Mouse (Mus musculus): Measurements from ENCODE around the gene Apoa2. TPM values are rescaled to one million over a fixed set of nuclear protein-coding genes. Genes with fewer than 3 reads are reported as not detected.
A peak's percentile ranks its signal among the peaks of the same experiment; 100 is the strongest.

Gene Apoa2
- polyA plus RNA-seq, 1 experiment = 1.8 TPM

GRCm38 (mm10) chr1:171256095-171256818, 31.4 kb downstream of the Apoa2 start:
- Histone ChIP-seq H3K4me3 (ENCODE audit: control insufficient read depth, insufficient read depth, low read length) (no peak overlapping the region), H3K36me3 (ENCODE audit: control insufficient read depth, insufficient read depth, low read length) (no peaks in the 10 kb centered on the region), H3K27me3 (ENCODE audit: control insufficient read depth, insufficient read depth, low read length) (no peaks in the 10 kb centered on the region), H3K27ac (ENCODE audit: control insufficient read depth, insufficient read depth, low read length) (no peak overlapping the region), H3K4me1 (replicated peaks; ENCODE audit: control insufficient read depth, insufficient read depth, low read length) (no peaks in the 10 kb centered on the region)
- TF ChIP-seq POLR2A (IDR thresholded peaks at IDR 0.05; ENCODE audit: control insufficient read depth, extremely low read depth, insufficient read depth, low read length, poor library complexity) (no peak), CTCF (IDR thresholded peaks at IDR 0.05; ENCODE audit: borderline replicate concordance, control insufficient read depth, extremely low read depth, insufficient read depth, low read length, poor library complexity) (no peak)
- DNase-seq = no peak
- WGBS = 97% methylated on average over 24 of the region's 24 CpGs

- peak; percentile 55 for DNase-seq
These were observed 32.2 kb downstream of the Apoa2 start for GRCm38 (mm10) chr1:171256937-171257548.

DNA sequence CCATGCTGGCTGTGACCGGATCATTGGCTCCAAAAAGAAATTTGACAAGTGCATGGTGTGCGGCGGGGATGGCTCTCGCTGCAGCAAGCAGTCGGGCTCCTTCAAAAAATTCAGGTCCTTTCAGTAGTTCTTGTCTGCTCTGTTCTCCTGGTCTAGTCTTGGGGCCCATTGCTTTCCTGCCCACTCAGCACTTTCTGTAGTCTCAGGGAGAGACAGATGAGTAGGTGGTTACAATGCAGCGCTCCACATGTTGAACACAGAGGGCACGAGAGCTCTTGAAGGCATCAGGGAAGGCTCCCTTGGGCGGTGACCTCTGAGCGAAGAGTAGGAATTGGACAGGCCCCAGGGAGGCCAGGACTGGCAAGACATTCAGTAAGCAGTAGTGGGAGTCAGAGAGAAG, 32.9 kb downstream of the Apoa2 start:
- no peaks in the 10 kb centered on the region for H3K27me3 ChIP-seq (ENCODE audit: control insufficient read depth, insufficient read depth, low read length)
- no peaks in the 10 kb centered on the region for H3K36me3 ChIP-seq (ENCODE audit: control insufficient read depth, insufficient read depth, low read length)
- TF ChIP-seq POLR2A (IDR thresholded peaks at IDR 0.05; ENCODE audit: control insufficient read depth, extremely low read depth, insufficient read depth, low read length, poor library complexity) (no peak), CTCF (IDR thresholded peaks at IDR 0.05; ENCODE audit: borderline replicate concordance, control insufficient read depth, extremely low read depth, insufficient read depth, low read length, poor library complexity) (no peak)

More at GRCm38 (mm10) chr1:171256937-171257548, 32.2 kb downstream of the Apoa2 start:
- no peak overlapping the region for H3K27ac ChIP-seq (ENCODE audit: control insufficient read depth, insufficient read depth, low read length)
- 66% methylated on average over 15 of the region's 15 CpGs for WGBS
- no peaks in the 10 kb centered on the region for H3K27me3 ChIP-seq (ENCODE audit: control insufficient read depth, insufficient read depth, low read length)
- no peaks in the 10 kb centered on the region for H3K4me1 ChIP-seq (replicated peaks; ENCODE audit: control insufficient read depth, insufficient read depth, low read length)
- TF ChIP-seq POLR2A (IDR thresholded peaks at IDR 0.05; ENCODE audit: control insufficient read depth, extremely low read depth, insufficient read depth, low read length, poor library complexity) (no peak), CTCF (IDR thresholded peaks at IDR 0.05; ENCODE audit: borderline replicate concordance, control insufficient read depth, extremely low read depth, insufficient read depth, low read length, poor library complexity) (0 out of 2 replicates have a peak, but pooled peaks have one; percentile 29)
- no peak overlapping the region for H3K4me3 ChIP-seq (ENCODE audit: control insufficient read depth, insufficient read depth, low read length)
- no peaks in the 10 kb centered on the region for H3K36me3 ChIP-seq (ENCODE audit: control insufficient read depth, insufficient read depth, low read length)

DNA sequence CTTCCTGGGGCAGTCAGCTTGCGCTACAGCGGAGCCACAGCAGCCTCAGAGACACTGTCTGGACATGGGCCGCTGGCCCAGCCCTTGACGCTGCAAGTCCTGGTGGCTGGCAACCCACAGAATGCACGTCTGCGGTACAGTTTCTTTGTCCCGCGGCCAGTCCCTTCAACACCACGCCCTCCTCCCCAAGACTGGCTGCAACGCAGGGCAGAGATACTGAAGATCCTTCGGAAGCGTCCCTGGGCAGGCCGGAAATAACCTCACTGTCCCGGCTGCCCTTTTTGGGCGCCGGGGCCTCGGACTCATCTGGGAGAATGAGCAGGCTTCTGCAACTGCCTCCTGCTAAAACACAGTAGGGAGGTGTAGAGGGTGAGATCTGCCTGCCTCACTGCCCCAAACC, 34.1 kb downstream of the Apoa2 start:
- no peaks in the 10 kb centered on the region for H3K27me3 ChIP-seq (ENCODE audit: control insufficient read depth, insufficient read depth, low read length)
- H3K4me1 ChIP-seq (replicated peaks; ENCODE audit: control insufficient read depth, insufficient read depth, low read length) = 0 out of 2 replicates have a peak, but pooled peaks cover 2% of the 10 kb centered on the region
- H3K4me3 ChIP-seq (ENCODE audit: control insufficient read depth, insufficient read depth, low read length) = no peak overlapping the region
- DNase-seq = no peak
- no peak overlapping the region for H3K27ac ChIP-seq (ENCODE audit: control insufficient read depth, insufficient read depth, low read length)
- WGBS = 54% methylated on average over 17 of the region's 17 CpGs
- no peaks in the 10 kb centered on the region for H3K36me3 ChIP-seq (ENCODE audit: control insufficient read depth, insufficient read depth, low read length)
- TF ChIP-seq POLR2A (IDR thresholded peaks at IDR 0.05; ENCODE audit: control insufficient read depth, extremely low read depth, insufficient read depth, low read length, poor library complexity) (no peak), CTCF (IDR thresholded peaks at IDR 0.05; ENCODE audit: borderline replicate concordance, control insufficient read depth, extremely low read depth, insufficient read depth, low read length, poor library complexity) (no peak)

More for the DNA sequence above, 32.9 kb downstream of the Apoa2 start:
- DNase-seq = no peak
- Histone ChIP-seq H3K27ac (ENCODE audit: control insufficient read depth, insufficient read depth, low read length) (no peak overlapping the region), H3K4me3 (ENCODE audit: control insufficient read depth, insufficient read depth, low read length) (no peak overlapping the region), H3K4me1 (replicated peaks; ENCODE audit: control insufficient read depth, insufficient read depth, low read length) (0 out of 2 replicates have a peak, but pooled peaks cover 1% of the 10 kb centered on the region)
- 93% methylated on average over 9 of the region's 9 CpGs for WGBS

DNA sequence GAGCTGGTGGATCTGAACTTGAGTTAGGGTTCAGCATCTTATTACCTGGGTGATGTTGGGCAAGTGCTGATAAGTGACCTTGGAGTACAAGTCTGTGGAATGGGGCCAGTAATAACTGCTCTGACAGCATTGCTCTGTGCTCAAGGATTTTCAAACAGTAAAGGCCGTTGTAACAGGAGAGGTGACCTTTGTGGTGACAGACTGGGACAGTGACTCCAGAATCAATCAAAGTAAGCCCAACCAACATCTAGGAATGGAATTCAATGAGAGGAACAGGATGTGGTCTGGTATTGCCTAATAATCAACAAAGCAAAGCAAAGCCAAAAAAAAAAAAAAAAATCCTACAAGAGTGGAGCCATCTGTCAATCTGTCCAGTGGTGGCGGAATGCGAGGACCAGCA, 35.5 kb downstream of the Apoa2 start:
- Histone ChIP-seq H3K4me3 (ENCODE audit: control insufficient read depth, insufficient read depth, low read length) (no peak overlapping the region), H3K27me3 (ENCODE audit: control insufficient read depth, insufficient read depth, low read length) (no peaks in the 10 kb centered on the region), H3K27ac (ENCODE audit: control insufficient read depth, insufficient read depth, low read length) (no peak overlapping the region), H3K4me1 (replicated peaks; ENCODE audit: control insufficient read depth, insufficient read depth, low read length) (0 out of 2 replicates have a peak, but pooled peaks cover 2% of the 10 kb centered on the region), H3K36me3 (ENCODE audit: control insufficient read depth, insufficient read depth, low read length) (no peaks in the 10 kb centered on the region)
- TF ChIP-seq POLR2A (IDR thresholded peaks at IDR 0.05; ENCODE audit: control insufficient read depth, extremely low read depth, insufficient read depth, low read length, poor library complexity) = no peak
- TF ChIP-seq CTCF (IDR thresholded peaks at IDR 0.05; ENCODE audit: borderline replicate concordance, control insufficient read depth, extremely low read depth, insufficient read depth, low read length, poor library complexity) = no peak
- DNase-seq = no peak
- 85% methylated on average over 3 of the region's 3 CpGs for WGBS

- Histone ChIP-seq H3K27ac (ENCODE audit: control insufficient read depth, insufficient read depth, low read length) (no peak overlapping the region), H3K4me3 (ENCODE audit: control insufficient read depth, insufficient read depth, low read length) (no peak overlapping the region), H3K27me3 (ENCODE audit: control insufficient read depth, insufficient read depth, low read length) (no peaks in the 10 kb centered on the region), H3K4me1 (replicated peaks; ENCODE audit: control insufficient read depth, insufficient read depth, low read length) (0 out of 2 replicates have a peak, but pooled peaks cover 2% of the 10 kb centered on the region), H3K36me3 (ENCODE audit: control insufficient read depth, insufficient read depth, low read length) (no peaks in the 10 kb centered on the region)
- 1% methylated on average over 8 of the region's 8 CpGs for WGBS
- no peak for DNase-seq
- TF ChIP-seq CTCF (IDR thresholded peaks at IDR 0.05; ENCODE audit: borderline replicate concordance, control insufficient read depth, extremely low read depth, insufficient read depth, low read length, poor library complexity) = no peak
- no peak for TF ChIP-seq POLR2A (IDR thresholded peaks at IDR 0.05; ENCODE audit: control insufficient read depth, extremely low read depth, insufficient read depth, low read length, poor library complexity)
These were observed 37.8 kb downstream of the Apoa2 start for GRCm38 (mm10) chr1:171262594-171263130.

Measured in thymus, adult 2 months (tissue).